Mouse (Mus musculus) ES-Bruce4 (cell line): ENCODE measurements around the gene Cel. TPM values are rescaled to one million over a fixed set of nuclear protein-coding genes. Genes with fewer than 3 reads are reported as not detected.

Experiments used
- H3K27ac ChIP-seq: 2 replicates; pipeline ENCODE4 v1.5.1; 2012; ENCODE audit warnings: low read length, inconsistent platforms; ENCODE audit not compliant: insufficient read depth
- H3K27me3 ChIP-seq: 2 replicates; pipeline ENCODE4 v1.6.1; 2012; ENCODE audit warnings: mild to moderate bottlenecking, low read length, inconsistent platforms; ENCODE audit not compliant: control insufficient read depth, poor library complexity, insufficient read depth, severe bottlenecking
- H3K36me3 ChIP-seq: 2 replicates; pipeline ENCODE4 v1.6.1; 2012; ENCODE audit warnings: inconsistent platforms, mild to moderate bottlenecking, low read length, moderate library complexity; ENCODE audit not compliant: control insufficient read depth, poor library complexity, insufficient read depth, severe bottlenecking
- H3K4me1 ChIP-seq: one replicate; pipeline ENCODE4 v1.8.1; 2011; ENCODE audit warnings: low read length; ENCODE audit not compliant: control insufficient read depth, insufficient read depth
- H3K4me3 ChIP-seq: 2 replicates; pipeline ENCODE4 v1.5.1; 2011; ENCODE audit warnings: low read depth, mild to moderate bottlenecking, low read length
- H3K9ac ChIP-seq: 2 replicates; pipeline ENCODE4 v1.6.1; 2012; ENCODE audit warnings: low read depth, mild to moderate bottlenecking, inconsistent platforms; ENCODE audit not compliant: poor library complexity, severe bottlenecking
- H3K9me3 ChIP-seq: replicated peaks from 2 replicates; pipeline ENCODE4 v1.6.1; 2012; ENCODE audit warnings: mild to moderate bottlenecking, low read length, inconsistent platforms; ENCODE audit not compliant: control insufficient read depth, poor library complexity, insufficient read depth, severe bottlenecking
- CTCF ChIP-seq: IDR thresholded peaks from one replicate; pipeline ENCODE4 v1.8.1; 2011; ENCODE audit warnings: low read depth, low read length
- EP300 ChIP-seq: IDR thresholded peaks from 2 replicates; pipeline ENCODE4 v1.6.1; 2011; ENCODE audit warnings: low read depth, low read length; ENCODE audit not compliant: insufficient read depth
- POLR2A ChIP-seq: IDR thresholded peaks from one replicate; pipeline ENCODE4 v1.8.1; 2011; ENCODE audit warnings: low read length; ENCODE audit not compliant: insufficient read depth
- polyA plus RNA-seq: library from polyadenylated mRNA; stranded (reverse); fragments of >200 nt; gene quantifications from 2 replicates; pipeline ENCODE4 v1.2.4, GENCODE M21; 2011; ENCODE audit warnings: low read depth; ENCODE audit not compliant: missing spikeins, insufficient read depth, insufficient read length

Cel gene
- polyA plus RNA-seq, 1 experiment, result not detected

DNA sequence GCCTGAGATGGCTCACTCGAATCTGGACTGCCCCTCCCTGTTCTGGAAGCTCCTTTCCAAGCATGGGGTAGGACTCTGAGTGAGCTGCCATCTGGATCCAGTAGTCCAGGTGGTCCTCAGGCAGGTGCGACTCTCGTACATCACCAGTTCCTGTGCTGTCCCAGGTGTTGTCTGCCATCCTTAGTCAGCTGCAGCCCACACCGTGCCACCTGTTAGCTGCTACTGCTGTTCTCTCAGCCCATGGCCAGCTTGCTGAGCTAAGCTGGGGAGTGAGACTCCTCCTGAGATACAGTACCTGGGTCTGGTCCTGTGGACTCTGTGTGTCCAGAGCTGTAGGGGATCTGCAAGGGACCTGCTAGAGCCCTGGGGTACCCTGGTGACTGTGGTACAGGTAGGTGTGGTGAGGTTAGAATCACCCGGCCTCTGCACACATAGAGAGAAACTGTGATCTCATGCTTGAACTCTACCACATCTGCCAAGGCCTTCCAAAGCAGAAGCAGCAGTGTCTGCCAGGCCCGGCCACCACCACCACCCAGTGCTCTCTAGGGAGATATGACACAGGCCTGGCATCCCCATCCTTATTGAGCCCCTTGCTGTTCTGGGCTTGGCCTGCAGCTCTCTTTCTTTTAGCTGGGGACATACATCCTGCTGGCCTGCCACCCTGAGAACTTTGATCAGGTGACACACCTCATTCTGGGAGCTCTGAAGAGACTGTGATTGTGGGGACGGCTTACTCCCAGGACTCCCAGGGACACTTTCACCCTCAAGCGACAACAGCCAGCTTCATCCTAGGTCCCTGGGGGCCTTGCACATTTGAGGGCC is 25.0 kb downstream of the Cel start:
- no peak overlapping the region for H3K27ac ChIP-seq
- H3K4me3 ChIP-seq, result no peak overlapping the region
- TF ChIP-seq POLR2A (no peak), CTCF (no peak), EP300 (no peak)
- no peak overlapping the region for H3K9ac ChIP-seq
- H3K4me1 ChIP-seq, result peaks cover 3% of the 10 kb centered on the region
- H3K36me3 ChIP-seq, result no peaks in the 10 kb centered on the region
- no peaks in the 10 kb centered on the region for H3K9me3 ChIP-seq
- no peaks in the 10 kb centered on the region for H3K27me3 ChIP-seq

DNA sequence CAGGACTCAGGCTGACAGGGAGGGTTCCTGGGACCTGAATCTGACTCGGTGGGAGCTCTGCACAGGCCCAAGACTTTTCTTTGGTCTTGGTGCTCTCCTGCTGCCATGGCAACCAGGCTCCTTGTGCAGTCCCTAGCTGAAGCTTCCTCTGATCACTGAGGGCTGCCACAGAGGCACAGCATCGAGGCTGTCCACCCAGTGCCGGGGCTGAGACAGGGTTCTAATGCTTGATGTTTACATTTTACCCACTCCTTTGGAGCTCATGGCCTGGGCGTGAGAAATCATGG is 25.6 kb downstream of the Cel start:
- H3K4me3 ChIP-seq, result no peak overlapping the region
- no peaks in the 10 kb centered on the region for H3K9me3 ChIP-seq
- H3K36me3 ChIP-seq, result no peaks in the 10 kb centered on the region
- TF ChIP-seq EP300 (no peak), CTCF (no peak), POLR2A (no peak)
- H3K4me1 ChIP-seq, result peaks cover 3% of the 10 kb centered on the region
- H3K27me3 ChIP-seq, result no peaks in the 10 kb centered on the region
- H3K9ac ChIP-seq, result no peak overlapping the region
- H3K27ac ChIP-seq, result no peak overlapping the region

DNA sequence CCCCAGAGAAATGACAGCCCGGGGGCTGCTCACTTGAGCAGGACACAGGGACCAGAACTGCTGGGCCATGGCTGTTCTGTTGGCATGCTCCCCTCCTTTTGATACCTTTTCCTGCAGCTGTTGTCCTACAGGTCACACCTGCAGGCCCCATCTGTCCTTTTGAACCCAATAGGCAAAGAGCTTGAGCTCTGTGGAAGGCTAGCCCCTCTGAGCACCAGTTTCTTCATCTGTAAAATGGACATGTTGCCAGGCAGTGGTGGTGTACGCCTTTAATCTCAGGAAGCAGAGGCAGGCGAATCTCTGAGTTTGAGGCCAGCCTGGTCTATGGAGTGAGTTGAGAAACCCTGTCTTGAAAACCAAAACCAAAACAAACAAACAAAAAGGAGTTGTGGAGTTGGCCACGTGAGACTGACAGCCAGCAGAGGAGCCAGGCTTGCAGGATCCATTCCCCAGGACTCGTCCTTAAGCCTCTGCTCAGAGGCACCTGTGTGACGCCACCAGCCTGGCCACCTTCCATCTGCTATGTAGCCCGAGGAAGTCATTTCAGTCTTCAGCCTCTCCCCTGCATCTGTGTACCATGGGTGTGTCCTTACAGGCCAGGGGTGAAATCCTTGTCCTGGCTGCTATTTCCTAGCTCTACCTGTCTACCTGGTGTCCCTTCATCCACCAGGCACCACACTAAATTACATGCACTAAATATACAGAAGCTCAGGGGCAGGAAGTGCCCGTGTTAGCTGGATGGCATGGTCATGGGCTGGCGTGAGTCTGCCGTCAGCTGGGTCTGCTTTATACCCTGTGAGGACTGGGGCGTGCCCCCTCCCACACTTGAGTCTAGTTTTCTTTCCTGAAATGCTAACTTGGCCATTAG is 26.2 kb downstream of the Cel start:
- Histone ChIP-seq H3K4me1 (peaks cover 3% of the 10 kb centered on the region), H3K36me3 (no peaks in the 10 kb centered on the region), H3K9ac (no peak overlapping the region), H3K4me3 (no peak overlapping the region), H3K9me3 (no peaks in the 10 kb centered on the region), H3K27me3 (no peaks in the 10 kb centered on the region), H3K27ac (no peak overlapping the region)
- TF ChIP-seq EP300 (no peak), CTCF (no peak), POLR2A (no peak)

DNA sequence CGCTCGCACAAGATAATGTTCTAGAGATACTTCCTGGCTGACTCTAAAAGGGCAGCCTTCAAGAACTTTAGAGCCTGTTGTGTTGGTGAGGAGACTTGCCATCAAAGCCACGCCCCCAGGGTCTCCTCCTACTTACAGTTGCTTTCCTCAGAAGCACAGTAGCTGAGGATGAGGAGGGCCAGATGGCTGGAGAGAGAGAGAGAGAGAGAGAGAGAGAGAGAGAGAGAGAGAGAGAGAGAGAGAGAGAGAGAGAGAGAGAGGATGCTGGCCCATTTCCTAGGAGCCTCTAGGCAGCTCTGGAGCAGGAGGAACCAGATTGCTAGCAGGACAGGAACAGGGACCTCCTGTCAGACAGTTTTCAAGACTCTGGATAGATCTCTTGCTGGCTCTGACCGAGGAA is 27.0 kb downstream of the Cel start:
- peaks cover 3% of the 10 kb centered on the region for H3K4me1 ChIP-seq
- H3K4me3 ChIP-seq, result no peak overlapping the region
- no peaks in the 10 kb centered on the region for H3K27me3 ChIP-seq
- no peak overlapping the region for H3K9ac ChIP-seq
- H3K27ac ChIP-seq, result no peak overlapping the region
- H3K36me3 ChIP-seq, result no peaks in the 10 kb centered on the region
- H3K9me3 ChIP-seq, result no peaks in the 10 kb centered on the region
- TF ChIP-seq EP300, result no peak
- no peak for TF ChIP-seq POLR2A
- no peak for TF ChIP-seq CTCF

DNA sequence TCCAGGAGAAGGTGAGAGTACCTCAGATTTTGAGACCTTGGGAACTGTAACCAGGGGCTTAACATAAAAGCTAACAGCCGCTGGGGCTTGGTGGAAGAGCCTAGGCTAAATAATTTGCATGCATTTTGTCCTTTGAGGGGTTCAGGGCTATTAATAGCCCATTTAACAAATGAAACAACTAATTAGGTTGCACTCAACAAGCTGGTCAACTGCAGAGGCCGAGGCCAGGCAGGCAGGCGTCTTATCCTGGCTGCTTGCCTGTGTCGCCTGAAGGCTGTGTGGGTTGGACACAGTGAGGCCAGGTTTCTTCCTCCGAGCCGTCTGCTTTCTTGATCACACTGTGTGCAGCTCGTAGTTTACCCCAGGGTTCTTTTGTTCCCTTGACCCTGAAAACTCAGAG is 27.6 kb downstream of the Cel start:
- peaks cover 3% of the 10 kb centered on the region for H3K4me1 ChIP-seq
- TF ChIP-seq POLR2A, result no peak
- no peak for TF ChIP-seq EP300
- no peak for TF ChIP-seq CTCF
- H3K4me3 ChIP-seq, result no peak overlapping the region
- no peak overlapping the region for H3K27ac ChIP-seq
- no peaks in the 10 kb centered on the region for H3K9me3 ChIP-seq
- no peak overlapping the region for H3K9ac ChIP-seq
- no peaks in the 10 kb centered on the region for H3K27me3 ChIP-seq
- no peaks in the 10 kb centered on the region for H3K36me3 ChIP-seq

- TF ChIP-seq CTCF (no peak), POLR2A (no peak), EP300 (no peak)
- Histone ChIP-seq H3K4me3 (no peak overlapping the region), H3K27ac (no peak overlapping the region), H3K4me1 (peaks cover 3% of the 10 kb centered on the region), H3K36me3 (no peaks in the 10 kb centered on the region), H3K9me3 (no peaks in the 10 kb centered on the region), H3K27me3 (no peaks in the 10 kb centered on the region), H3K9ac (no peak overlapping the region)
Observed at GRCm38 (mm10) chr2:28535263-28535540, 28.0 kb downstream of the Cel start.
